Mouse (Mus musculus): ENCODE data around the gene Ndufa3.
"Not testable (repeated sequence)": the region's sequence is repeated elsewhere in the genome, so short reads cannot be mapped to it uniquely, and the experiment has no call there.

The Ndufa3 gene

DNA sequence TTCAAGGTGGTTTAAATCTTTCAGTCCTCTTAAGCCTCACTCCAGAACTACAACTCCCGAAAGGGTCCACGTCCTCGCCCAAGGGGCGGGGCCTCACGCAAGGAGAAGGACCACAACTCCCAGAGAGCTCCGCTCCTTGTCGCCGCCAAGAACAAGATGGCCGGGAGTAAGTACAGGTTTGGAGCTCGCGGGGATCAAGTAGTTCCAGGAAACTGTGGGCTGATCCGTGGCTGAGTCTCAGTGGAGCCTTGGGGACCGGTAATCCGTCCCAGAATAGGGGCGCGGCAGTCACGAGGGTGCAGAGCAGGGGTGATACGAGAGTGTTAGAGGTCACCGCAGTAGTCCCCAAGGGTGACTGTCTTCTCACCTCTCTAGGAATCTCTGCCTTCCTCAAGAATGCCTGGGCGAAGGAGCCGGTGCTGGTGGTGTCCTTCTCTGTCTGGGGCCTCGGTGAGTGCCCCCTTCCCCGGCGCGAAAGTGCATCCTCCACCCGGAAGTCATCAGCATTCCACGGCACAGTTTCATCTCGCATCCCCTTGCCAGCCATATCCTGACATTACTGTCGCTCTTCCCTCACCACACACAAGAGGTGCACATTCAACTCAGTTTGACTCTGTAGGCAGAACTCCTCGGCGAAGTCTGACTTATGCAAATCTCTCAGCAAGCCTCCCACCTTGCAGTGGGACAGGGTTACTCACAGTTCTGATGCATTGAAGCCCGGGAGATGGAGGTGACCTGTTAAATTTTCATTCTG is at the start of gene Ndufa3:
Ndufa3 (plus strand) TSS at position 132 of the 754 bp plus-strand sequence.
- DNase-seq (ENCODE audit: low spot score in 2 of 2) = peak; percentile 79 to 87

DNA sequence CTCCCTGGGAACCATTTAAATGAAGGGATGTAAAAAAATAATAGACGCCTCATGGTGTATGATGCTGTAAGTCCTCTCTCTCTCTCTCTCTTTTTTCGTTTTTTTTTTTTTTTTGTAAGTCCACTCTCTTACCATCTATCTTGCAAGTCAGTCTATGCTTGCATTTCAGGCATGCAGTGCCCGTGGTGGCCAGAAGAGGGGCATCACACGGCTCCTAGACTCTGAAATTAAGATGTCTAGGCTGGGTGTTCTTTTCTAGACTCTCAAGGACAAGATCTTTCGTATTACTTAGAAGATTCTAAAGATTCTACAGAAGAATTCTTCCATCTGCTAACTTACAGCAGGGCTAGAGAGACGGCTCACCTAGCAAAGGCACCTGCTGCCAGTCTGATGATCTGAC is 47.4 kb upstream of the Ndufa3 start:
- no peak for DNase-seq (ENCODE audit: low spot score in 2 of 2)

DNA sequence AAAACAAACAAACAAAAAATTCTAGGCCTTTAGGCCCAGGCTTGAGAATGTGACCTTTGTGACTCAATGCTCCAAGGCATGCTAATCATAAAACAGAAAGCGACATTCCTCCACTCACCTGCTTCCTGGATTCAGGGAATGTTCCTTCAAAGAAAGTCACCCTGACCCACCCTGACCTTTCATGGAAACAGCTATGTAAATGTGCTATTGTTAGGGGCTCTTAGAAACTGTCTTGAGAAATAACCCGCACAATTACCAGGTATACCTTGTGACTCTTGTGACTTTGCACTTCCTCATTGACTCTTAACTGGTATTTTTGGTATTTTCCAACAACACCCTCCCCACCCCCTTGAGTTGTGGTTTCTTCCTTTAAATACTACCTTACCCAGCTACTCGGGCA is 46.6 kb upstream of the Ndufa3 start:
- DNase-seq (ENCODE audit: low spot score in 2 of 2) = not testable (repeated sequence)

DNA sequence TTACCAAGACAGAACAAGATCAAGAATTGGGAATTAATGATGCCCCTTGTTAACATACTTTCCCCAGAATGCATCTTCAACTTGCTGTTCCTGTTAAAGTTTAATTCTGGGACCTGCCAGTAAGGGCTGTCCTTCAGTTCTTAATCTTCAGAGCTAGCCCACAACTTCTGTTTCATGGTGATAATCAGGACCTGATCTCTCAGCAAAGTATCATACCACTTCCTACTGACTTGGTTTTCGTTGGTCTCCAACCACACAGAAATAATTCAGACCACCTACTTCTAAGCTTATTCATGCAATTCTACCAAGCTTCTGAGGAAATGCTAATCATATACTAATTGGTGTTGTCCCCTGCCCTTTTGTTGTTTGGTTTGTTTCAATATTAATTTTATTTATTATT is 45.3 kb upstream of the Ndufa3 start:
- DNase-seq (ENCODE audit: low spot score in 2 of 2) = no peak

DNA sequence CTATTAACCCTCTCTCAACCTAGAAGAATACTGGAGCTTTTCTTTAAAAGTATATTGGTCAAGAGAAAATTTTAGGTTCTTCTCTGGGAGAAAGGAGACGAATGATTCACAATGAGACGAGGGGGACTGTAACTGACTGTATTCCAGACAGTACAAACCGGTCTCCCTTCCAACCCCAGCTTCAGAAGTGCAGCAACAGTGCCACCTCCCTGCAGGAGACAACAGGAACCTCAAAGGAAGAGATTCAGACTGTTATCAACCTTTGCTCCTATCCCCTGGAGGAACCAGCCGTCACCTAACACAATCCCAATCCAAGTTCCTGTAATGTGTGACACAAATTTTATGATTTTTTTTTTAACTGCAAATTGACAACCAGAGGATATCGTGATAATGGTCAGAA is 43.0 kb upstream of the Ndufa3 start:
- no peak for DNase-seq (ENCODE audit: low spot score in 2 of 2)

DNA sequence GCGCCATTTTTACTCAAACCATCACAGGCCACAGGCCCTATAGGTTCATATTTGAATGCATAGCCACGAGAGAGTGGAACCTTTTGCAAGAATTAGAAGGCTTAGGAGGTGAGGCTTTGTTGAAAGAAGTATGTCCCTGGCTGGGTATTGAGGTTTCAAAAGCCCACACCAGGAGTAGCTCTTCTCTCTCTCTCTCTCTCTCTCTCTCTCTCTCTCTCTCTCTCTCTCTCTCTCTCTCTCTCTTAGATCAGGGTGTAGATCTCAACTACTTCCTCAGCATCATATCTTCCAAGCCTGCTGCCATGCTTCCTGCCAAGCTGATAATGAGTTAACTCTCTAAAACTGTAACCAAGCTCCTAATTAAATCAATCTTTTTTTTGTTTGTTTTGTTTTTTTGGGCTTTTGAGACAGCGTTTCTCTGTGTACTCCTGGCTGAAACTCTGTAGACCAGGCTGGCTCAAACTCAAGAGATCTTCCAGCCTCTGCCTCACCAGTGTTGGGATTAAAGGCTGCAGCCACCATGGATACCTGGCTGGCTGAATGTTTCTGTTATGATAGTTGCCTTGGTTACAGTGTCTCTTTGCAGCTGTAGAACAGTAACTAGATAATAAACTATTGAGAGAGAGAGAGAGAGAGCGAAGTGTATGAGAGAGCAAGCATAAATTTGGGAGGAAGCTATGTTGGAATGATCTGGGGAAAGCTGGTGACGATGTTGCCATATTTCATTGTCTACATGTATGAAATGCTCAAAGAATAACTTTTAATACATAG is 40.6 kb upstream of the Ndufa3 start:
- no peak for DNase-seq (ENCODE audit: low spot score in 2 of 2)

DNA sequence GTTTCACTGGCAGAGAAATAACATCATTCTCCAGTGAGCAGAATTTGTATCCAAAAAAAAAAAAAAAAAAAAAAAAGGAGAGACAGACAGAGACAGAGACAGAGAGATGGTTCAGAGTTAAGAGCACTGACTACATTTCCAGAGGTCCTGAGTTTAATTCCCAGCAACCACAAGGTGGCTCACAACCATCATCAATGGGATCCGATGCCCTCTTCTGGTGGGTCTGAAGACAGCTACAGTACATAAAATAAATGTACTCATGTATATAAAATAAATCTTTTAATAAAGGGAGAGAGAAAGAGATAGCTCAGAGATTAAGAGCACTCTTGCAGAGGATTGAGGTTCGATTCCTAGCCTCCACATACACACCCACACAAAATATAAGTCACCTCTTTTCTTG is 39.0 kb upstream of the Ndufa3 start:
- no peak for DNase-seq (ENCODE audit: low spot score in 2 of 2)

DNA sequence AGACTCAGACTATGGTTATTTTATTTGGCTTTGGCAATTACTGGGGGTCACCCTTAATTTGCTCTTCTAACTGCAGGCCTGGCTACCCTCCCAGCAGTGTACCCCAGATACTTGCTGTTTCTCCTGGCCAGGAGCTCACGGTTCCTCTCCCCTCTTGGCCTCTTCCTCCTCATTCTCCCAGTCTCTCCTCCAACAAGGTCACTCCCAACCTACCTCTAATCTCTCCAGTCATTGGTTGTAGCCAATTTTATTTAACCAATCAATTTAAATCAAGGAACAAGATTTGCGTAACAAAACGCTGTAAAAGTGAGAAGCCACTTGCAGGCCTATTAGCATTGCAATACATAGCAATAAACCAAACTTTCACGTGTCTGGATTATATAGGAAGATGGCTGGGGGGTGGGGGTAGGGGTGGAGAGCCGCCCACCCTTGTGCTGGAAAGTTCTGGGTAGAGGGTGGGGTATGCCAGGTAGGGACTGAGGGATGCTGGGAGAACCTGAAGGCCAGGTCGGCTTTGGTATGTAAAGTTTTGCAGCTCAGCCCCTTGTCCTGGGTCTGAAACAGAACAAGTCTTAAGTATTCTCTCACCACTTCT is 38.1 kb upstream of the Ndufa3 start:
- no peak for DNase-seq (ENCODE audit: low spot score in 2 of 2)

DNA sequence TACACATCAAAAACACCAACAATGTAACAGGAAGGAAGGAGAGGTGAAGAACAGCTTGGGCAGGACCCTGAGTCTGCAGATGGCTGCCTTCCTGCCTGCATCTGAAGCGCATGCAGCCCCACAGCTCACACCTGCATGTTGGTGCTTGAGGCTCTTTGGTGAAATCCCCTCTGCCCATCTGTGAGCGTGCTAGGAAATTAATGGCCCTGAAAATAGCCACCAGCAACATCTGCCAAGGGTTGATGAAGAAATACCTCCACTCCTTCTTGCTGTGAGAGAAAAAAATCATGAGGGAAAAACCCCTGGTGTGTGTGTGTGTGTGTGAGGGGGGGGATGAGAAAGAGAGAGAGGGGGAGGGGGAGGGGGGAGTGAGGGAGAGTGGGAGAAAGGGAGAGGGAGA is 37.1 kb upstream of the Ndufa3 start:
- DNase-seq (ENCODE audit: low spot score in 2 of 2) = no peak

DNA sequence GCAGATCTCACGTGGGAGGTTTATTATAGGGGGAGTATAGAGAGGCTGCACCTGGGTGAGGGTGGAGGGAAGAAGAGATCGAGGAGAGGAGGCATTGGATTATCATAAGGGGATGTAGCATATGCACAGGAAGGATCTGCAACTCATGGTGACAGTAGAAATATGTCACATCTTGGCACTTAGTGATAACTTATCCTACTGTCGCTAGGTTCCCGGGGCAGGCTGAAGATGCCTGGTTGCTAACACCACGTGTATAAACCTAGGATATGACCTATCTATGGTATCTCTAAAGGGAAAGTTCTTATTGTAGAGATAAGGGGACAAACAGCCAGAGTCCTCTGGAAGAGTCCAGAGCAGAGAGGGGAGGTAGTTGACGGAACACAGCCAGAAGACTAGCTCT is 31.4 kb upstream of the Ndufa3 start:
- DNase-seq (ENCODE audit: low spot score in 2 of 2) = no peak

DNA sequence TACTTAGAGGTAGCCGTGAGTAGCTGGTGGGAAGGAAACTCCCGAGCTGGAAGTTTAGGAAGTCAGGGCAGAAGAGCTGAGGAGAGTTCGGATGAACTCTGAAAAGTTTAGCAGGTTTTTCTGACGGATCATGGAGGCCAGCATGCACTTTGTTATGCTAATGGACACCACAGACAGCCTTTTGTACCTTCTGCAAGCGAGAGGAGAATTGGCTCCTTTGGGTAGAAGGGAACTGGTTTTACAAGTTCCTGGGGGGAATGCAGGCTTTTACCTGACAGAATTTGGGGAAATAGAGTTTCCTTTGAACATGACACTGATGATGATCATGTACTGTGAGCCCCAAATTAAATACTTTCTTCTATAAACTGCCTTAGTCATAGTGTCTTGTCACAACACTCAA is 30.9 kb upstream of the Ndufa3 start:
- no peak for DNase-seq (ENCODE audit: low spot score in 2 of 2)

DNA sequence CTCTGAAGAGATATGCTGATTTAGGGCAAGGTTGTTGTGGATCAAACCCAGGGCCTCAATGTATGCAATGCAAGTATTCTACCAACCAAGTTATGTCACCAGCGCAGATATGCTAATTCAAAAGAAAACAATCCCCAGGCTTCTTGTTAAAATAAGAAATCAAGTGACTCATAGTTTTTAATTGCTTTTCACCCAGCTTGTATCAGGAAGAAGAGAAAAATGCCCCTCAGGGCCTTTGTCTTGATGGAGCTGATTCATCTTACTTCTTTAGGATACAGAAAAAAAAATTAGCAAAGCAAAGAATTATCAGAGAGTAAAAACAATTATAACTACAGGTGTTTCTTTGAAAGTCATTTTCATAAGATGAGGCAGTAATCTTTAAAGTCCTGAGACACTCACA is 29.9 kb upstream of the Ndufa3 start:
- DNase-seq (ENCODE audit: low spot score in 2 of 2) = no peak

DNA sequence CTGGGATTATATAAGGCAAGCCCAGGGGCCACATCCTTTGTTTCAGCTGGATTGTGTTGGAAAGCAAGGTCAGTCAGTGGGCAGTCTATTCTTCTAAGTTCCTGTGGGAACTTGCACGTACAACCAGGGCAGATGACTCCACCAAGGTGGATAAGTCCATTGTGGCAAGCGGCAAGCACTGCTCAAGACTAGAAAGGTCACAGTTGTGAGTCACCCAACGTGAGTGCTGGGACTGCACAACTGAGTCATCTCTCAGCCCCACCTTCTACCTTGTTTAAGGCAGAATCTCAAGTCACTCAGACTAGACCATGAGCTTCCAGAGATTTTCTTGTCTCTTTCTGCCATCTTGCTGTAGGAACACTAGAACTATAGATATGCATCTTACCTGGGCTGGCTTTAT is 26.6 kb upstream of the Ndufa3 start:
- no peak for DNase-seq (ENCODE audit: low spot score in 2 of 2)

DNA sequence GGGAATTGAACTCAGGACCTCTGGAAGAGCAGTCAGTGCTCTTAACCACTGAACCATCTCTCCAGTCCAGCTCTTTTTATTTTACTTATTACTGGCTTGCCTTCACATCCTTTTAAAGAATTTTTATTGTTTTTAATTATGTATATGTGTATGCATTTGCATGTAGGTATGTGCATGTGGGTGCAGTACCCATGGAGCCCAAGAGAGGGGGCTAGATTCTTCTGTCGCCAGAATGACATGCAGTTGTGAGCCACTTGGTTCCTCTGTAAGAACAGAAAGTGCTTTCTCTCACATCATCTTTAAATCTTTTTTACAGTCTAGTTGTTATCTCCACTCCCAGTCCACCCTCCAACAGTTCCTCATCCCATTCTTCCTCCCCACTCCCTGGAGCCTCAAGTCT is 25.6 kb upstream of the Ndufa3 start:
- no peak for DNase-seq (ENCODE audit: low spot score in 2 of 2)

DNA sequence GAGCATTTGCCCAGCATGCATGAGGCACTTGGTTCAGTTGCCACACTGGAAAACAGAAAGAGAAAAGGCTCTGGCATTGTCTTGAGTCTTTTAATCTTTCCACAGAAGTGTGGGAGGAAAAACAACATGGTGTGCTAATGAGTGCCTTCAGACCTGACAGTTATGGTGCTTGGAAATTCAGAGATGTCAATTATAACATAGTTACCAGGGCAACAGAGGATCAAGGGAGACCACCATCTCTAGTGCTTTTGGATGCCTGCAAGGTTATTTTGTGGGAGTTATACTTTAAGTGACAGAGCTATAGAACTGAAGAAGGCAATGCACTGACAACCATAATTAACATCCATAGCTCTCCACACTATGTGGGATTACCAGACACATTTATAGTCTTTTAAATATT is 23.3 kb upstream of the Ndufa3 start:
- no peak for DNase-seq (ENCODE audit: low spot score in 2 of 2)

DNA sequence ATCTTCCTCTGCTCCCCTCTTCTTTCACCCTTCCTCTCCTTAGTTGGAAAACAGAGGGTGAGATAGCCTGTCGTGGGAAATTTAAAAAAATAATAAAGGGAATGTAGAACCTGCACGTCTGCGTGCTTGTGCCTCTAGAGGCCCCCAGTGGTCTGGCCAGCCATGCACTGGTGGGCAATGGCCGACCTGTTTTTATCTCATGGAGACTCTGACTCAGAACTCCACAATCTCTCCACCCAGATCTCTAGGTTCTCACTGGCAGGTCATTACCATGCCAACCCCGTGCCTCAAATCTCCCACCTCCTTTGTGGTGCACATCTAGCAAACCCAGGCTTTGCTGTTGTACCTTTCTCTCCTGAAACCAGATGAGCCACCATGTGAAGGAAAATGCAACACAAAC is 22.5 kb upstream of the Ndufa3 start:
- no peak for DNase-seq (ENCODE audit: low spot score in 2 of 2)

DNA sequence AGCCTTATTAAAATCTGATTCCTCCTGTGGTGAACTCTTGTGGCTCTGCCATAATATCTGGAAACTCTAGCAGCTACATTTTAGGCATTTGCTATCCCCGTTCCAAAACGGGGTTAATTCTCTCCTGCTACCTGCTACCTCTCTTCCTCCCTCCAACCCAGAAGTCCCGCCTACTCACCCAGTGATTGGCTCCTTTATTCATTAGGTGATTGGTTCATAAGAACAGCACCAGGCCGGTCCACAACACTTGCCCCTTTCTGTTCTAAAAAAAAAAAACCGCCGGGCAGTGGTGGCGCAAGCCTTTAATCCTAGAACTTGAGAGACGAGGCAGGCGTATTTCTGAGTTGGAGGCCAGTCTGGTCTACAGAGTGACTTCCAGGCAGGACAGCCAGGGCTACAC is 22.0 kb upstream of the Ndufa3 start:
- no peak for DNase-seq (ENCODE audit: low spot score in 2 of 2)

DNA sequence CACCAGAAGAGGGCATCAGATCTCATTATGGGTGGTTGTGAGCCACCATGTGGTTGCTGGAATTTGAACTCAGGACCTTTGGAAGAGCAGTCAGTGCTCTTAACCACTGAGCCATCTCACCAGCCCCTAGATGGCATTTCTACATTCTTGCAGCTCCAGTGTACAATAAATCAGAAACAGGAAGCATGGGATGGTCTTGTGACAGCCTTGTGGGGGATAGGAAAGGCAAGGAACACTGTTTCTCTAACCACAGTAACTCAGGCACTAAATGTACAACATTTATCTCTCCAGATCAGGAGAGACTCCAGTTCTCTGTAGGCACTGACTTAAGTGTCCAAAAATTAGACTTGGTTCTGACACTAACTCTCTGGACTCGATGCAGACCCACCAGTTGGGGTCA is 19.4 kb upstream of the Ndufa3 start:
- not testable (repeated sequence) for DNase-seq (ENCODE audit: low spot score in 2 of 2)

DNA sequence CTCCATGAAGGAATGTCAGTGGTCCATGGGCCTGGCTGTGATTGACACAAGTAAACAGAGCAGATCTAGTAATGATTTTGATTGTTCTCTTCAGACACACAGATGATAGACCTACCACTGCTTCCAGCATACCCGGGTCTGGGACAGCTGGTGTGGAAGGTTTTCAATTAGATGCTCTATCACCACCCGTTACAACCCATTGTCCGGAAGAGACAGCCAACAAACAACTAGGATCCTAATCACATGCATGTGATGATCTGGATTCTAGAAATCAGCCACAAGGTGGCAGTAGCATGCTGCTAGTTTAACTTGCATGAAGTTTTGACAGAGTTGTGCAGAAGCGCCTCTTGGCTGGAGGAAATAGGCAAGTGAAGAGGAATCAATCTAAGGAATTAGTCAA is 16.1 kb upstream of the Ndufa3 start:
- peak in 1 of 2 experiments; percentile 33 for DNase-seq (ENCODE audit: low spot score in 2 of 2)

DNA sequence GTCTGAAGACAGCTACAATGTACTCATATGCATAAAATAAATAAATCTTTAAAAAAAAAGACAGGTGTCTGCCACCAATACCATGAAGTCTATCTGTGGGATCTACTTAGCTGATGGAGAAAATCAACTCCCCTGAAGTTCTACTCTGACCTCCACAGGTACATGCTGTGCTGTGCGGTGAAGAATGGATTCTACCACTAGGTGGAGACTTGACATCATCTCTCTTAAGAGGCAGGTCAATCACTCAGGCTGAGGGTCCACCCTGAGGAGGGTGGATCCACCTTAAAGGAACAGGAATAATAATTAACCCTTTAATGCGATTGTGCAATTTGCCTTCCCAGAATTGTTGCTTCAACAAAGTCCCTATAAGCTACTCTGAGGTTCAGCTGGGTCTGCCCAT is 10.4 kb upstream of the Ndufa3 start:
- DNase-seq (ENCODE audit: low spot score in 2 of 2) = no peak

DNA sequence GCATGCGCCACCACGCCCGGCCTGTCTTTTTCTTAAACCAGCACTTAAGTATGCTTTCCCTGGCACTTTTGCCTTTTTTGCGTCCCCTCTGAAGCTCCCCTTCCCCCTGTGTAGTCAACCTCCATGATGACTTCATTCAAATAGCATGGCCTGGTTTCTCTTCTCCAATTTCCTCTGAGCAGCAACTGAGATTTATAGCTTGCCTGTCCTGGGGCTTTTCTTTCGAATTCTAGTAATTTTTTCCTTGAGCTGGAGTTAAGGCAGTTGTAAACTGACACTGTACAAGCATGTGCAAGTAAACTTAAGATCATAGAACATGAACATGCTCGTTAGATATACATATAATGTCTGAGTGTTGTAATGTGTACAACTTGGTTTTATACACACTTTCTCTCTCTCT is 9.8 kb upstream of the Ndufa3 start:
- no peak for DNase-seq (ENCODE audit: low spot score in 2 of 2)

DNA sequence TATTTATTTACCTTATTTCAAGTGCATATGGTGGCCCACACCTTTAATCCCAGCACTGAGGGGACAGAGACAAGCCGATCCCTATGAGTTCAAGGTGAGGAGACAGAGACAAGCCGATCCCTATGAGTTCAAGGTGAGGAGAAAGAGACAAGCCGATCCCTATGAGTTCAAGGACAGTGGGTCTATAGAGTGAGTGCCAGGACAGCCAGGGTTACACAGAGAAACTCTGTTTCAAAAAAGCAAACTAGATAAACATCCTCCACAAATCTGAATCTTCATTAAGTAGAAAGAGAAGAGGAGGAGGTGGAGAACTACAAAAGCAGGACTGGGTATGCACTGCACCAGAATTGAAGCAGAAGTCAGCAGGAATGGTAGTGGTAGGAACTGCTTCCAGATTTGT is 8.5 kb upstream of the Ndufa3 start:
- DNase-seq (ENCODE audit: low spot score in 2 of 2) = no peak

DNA sequence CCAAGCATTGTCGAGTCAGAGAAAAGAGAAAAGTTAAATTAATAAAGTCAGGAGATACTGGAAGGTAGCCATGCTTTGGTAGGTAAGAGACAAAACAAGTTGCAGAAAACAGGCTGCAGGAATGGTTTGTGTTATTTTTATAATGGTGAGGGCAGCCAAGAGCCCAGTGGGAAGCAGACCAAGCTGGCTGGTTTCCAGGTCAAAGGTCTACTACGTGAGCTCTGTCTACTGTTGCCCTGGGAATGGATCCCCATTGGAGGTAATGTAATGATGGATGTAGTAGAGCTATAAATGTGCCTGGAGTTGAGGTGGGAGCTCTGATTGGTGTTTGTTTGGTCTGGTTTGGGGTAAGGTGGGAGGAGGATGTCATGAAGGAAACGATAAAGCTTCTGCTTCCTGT is 8.1 kb upstream of the Ndufa3 start:
- no peak for DNase-seq (ENCODE audit: low spot score in 2 of 2)

All from urinary bladder, postnatal 4 days (tissue).